Mouse (Mus musculus) neutrophil, adult 83 days (primary cell): ENCODE results near the gene Alad. TPM values are rescaled to one million over a fixed set of nuclear protein-coding genes. Genes with fewer than 3 reads are reported as not detected.

ENCODE experiments used
- total RNA-seq, 2 experiments: library from RNA; stranded (reverse); gene quantifications; one replicate each; pipeline ENCODE4 v1.2.4; 2023

Alad gene
- total RNA-seq = 10 to 100 TPM; 35.6 to 53.8 TPM

GRCm38 (mm10) chr4:62519849-62520233 lies at the start of gene Alad:
Gene Alad (minus strand): TSS chr4:62519918.

DNA sequence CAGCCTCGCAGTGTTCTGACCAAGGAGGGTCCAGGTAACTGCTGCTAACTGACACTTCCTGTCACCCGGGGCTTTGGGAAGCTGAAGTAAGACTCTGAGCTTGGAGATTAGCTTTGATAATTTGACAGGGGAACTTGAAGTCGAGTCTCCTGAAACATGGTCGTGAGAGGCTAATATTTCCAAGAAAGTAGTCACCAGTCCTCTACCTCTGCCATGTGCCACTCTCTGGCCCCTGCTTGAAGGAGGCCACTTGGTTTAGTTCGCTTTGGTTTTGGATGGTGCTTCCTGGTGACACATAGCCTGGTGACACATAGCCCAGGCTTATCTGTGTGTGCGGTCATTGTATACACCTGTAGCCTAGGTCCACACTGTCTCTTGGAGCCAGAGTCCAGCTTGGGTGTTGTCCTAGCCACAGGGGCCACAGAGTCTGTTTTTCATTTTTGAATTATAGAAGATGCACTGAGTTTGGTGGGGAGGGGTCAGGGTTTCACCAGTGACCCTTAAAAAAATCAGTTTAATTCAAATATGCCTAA lies 40.1 kb upstream of the Alad start, which contains the start of gene Rgs3:
Gene Rgs3 (plus strand): TSS at position 51 of the 533 bp plus-strand sequence.

DNA sequence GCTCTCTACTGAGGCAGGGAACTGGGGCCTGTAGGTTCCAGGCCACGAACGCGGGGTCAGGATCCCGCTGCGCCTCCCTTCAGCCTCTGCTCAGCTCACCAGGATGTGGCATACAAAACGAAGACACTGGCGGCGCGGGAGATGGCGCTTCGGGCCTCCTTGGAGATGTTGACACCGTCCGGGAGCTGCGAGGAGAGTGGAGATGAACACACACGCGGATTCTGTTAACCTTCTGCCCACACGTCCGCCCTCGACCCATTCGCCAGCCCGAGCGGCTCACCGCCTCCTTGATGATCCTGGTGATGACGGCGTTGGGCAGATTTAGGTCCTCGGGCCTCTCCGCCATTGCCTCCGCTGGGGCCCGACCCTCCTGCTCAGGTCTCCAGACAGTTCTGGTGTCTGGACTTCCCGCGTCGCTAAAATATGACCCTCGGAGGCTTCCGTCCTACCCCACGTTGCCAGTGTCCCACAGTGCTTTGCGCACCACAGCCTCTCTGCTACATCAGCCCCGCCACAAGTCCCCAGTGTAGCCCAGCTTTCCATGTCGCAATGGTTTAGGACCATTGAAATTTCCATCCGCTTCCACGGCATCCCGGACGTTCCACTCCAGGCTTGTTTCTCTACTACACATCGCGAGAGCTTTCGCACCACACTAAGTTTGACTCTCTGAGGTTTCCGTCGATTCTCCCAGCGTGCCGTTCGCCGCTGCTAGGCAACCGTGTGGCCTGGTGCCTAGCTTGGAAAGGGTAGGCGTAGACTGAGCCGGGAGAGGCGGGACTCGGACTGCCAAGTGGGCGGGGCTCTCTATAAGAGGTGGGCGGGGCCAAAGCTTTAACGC lies 5.2 kb upstream of the Alad start, which contains the start of the genes Pole3 and 4933430I17Rik:
Gene Pole3 (minus strand): TSS at position 418 of the 838 bp plus-strand sequence.
Gene 4933430I17Rik (plus strand): TSS at position 719 of the 838 bp plus-strand sequence.

GRCm38 (mm10) chr4:62503374-62503970 lies 16.2 kb downstream of the Alad start, which contains the start of gene Hdhd3:
Gene Hdhd3 (minus strand): TSS chr4:62503467.

DNA sequence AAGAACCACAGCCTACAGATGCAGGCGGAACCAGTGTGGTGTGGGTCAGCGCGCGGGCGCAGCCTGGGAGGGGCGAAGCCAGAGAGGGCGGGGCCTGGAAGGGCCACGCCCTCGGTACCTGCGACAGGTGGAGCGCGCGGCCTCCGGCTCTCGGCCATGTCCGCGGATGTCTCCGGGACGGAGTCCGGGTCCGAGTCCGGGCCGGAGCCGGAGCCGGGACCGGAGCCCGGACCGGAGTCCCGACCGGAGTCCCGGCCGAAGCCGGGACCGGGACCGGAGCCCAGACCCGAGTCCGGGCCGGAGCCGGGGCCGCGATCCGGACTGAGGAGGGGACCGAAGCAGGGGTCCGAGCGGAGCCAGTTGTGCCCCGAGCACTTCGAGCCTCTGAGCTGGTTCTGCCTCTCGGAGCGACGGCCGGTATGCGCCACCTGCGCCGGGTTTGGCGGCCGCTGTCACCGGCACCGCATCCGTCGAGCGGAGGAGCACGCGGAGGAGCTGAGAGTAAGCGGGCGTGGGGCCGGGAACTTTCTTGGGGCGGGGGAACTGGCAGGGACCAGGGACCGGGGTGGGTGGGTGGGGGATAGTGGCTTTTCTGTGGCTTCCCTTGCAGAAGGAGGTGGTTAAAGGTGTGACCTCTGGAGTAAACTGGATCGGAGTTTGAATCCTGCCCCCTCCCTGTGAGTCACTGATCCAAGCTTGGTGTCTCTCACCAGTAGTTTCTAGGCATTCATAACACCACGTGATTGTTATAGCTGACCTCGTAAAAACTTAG lies 39.6 kb downstream of the Alad start, which contains the start of gene Bspry:
Gene Bspry (plus strand): TSS at position 117 of the 772 bp plus-strand sequence.

GRCm38 (mm10) chr4:62470598-62471051 lies 49.1 kb downstream of the Alad start, which contains the start of gene Wdr31:
Gene Wdr31 (minus strand): TSS chr4:62470896.

Other genes starting within 250 kb of the Alad start
- gene Fkbp15, start 159.4 kb downstream of the Alad start, total RNA-seq = 10 to 100 TPM; 79.1 to 90.5 TPM
- 10 to 100 TPM; 11.5 to 13.3 TPM for gene Slc31a1, start 159.2 kb downstream of the Alad start, total RNA-seq
- 10 to 100 TPM; 38.3 to 41.6 TPM for gene Cdc26, start 111.3 kb downstream of the Alad start, total RNA-seq
- 1 to 10 TPM; 8.6 to 9.6 TPM for gene Prpf4, start 111.1 kb downstream of the Alad start, total RNA-seq
- gene Rnf183, start 84.7 kb downstream of the Alad start, total RNA-seq = not detected
- gene Wdr31, start 49.0 kb downstream of the Alad start, total RNA-seq = 1 to 10 TPM in 1 of 2 experiments, not detected in 1; 1.3 TPM
- not detected for gene Bspry, start 39.9 kb downstream of the Alad start, total RNA-seq
- 1 to 10 TPM in 1 of 2 experiments, under 1 TPM in 1; 0.37 to 1.1 TPM for gene Hdhd3, start 16.5 kb downstream of the Alad start, total RNA-seq
- 10 to 100 TPM; 16.0 to 23.5 TPM for gene Pole3, start 5.2 kb upstream of the Alad start, total RNA-seq
- not detected for gene 4933430I17Rik, start 5.5 kb upstream of the Alad start, total RNA-seq
- gene Rgs3, start 39.9 kb upstream of the Alad start, total RNA-seq = 10 to 100 TPM; 71.8 to 78.5 TPM